Mouse (Mus musculus) MEL (cell line): ENCODE results near the gene Nme1. TPM values are rescaled to one million over a fixed set of nuclear protein-coding genes. Genes with fewer than 3 reads are reported as not detected.
A peak's percentile ranks its signal among the peaks of the same experiment; 100 is the strongest.
"Not testable (repeated sequence)": the region's sequence is repeated elsewhere in the genome, so short reads cannot be mapped to it uniquely, and the experiment has no call there.

Experiments used
- DNase-seq: peaks from one replicate; pipeline ENCODE4 v3.0.0; 2011; ENCODE audit warnings: low read depth, low spot score
- H3K27ac ChIP-seq: 2 replicates; pipeline ENCODE4 v1.5.1; 2012; ENCODE audit warnings: low read depth, mild to moderate bottlenecking, control low read depth, low read length, moderate library complexity; ENCODE audit not compliant: control insufficient read depth
- H3K27me3 ChIP-seq, 2 experiments: fragments of 150-350 bp in 1 of 2; sonication (generic) in 1 of 2; 2 replicates each; pipeline ENCODE4 v1.6.1; 2012; ENCODE audit warnings: low read length in 2 of 2, mild to moderate bottlenecking in 2 of 2, improper control_type of control experiment in 1 of 2, moderate library complexity in 1 of 2; ENCODE audit not compliant: insufficient read depth in 2 of 2, control insufficient read depth in 1 of 2
- H3K36me3 ChIP-seq, 2 experiments: 2 replicates each; pipeline ENCODE4 v1.6.1; 2012 to 2014; ENCODE audit warnings: low read length in 2 of 2, improper control_type of control experiment in 1 of 2, inconsistent platforms in 1 of 2, mild to moderate bottlenecking in 1 of 2; ENCODE audit not compliant: insufficient read depth in 2 of 2, control insufficient read depth in 1 of 2
- H3K4me1 ChIP-seq, 2 experiments: fragments of 150-350 bp in 1 of 2; sonication (generic) in 1 of 2; 2 replicates each; pipeline ENCODE4 v1.6.1; 2012; ENCODE audit warnings: low read length in 2 of 2, improper control_type of control experiment in 1 of 2, mild to moderate bottlenecking in 1 of 2; ENCODE audit not compliant: insufficient read depth in 2 of 2, control insufficient read depth in 1 of 2
- H3K4me3 ChIP-seq, 2 experiments: fragments of 150-350 bp in 1 of 2; sonication (generic) in 1 of 2; 2 replicates each; pipeline ENCODE4 v1.5.1; 2012; ENCODE audit warnings: low read depth in 2 of 2, low read length in 2 of 2, mild to moderate bottlenecking in 2 of 2, moderate library complexity in 2 of 2, control low read depth in 1 of 2, improper control_type of control experiment in 1 of 2; ENCODE audit not compliant: control insufficient read depth in 1 of 2, insufficient read depth in 1 of 2
- H3K79me2 ChIP-seq: 2 replicates; pipeline ENCODE4 v1.6.1; 2012; ENCODE audit warnings: mild to moderate bottlenecking, low read length, moderate library complexity; ENCODE audit not compliant: control insufficient read depth, poor library complexity, insufficient read depth
- H3K9ac ChIP-seq: 2 replicates; pipeline ENCODE4 v1.6.1; 2012; ENCODE audit warnings: low read depth, mild to moderate bottlenecking, control low read depth, low read length, moderate library complexity; ENCODE audit not compliant: control insufficient read depth, poor library complexity, severe bottlenecking
- H3K9me3 ChIP-seq: fragments of 150-350 bp; sonication (generic); replicated peaks from 2 replicates; pipeline ENCODE4 v1.6.1; 2012; ENCODE audit warnings: mild to moderate bottlenecking, low read length, improper control_type of control experiment, moderate library complexity; ENCODE audit not compliant: insufficient read depth
- BHLHE40 ChIP-seq: IDR thresholded peaks from 2 replicates; pipeline ENCODE4 v1.6.1; 2012; ENCODE audit warnings: low read depth, mild to moderate bottlenecking, inconsistent platforms, low read length, improper control_type of control experiment, borderline replicate concordance
- CHD1 ChIP-seq: IDR thresholded peaks from 2 replicates; pipeline ENCODE4 v1.6.1; 2012; ENCODE audit warnings: low read depth, mild to moderate bottlenecking, inconsistent platforms, low read length, improper control_type of control experiment
- CHD2 ChIP-seq: IDR thresholded peaks from 2 replicates; pipeline ENCODE4 v1.6.1; 2011; ENCODE audit warnings: low read length, improper control_type of control experiment
- CTCF ChIP-seq, 3 experiments: IDR thresholded peaks in 2 of 3; conservative IDR thresholded peaks in 1 of 3; 2 replicates each; pipeline ENCODE4 v1.5.1; 2011 to 2012; ENCODE audit warnings: low read length in 3 of 3, low read depth in 2 of 3, mild to moderate bottlenecking in 2 of 3, improper control_type of control experiment in 1 of 3, inconsistent platforms in 1 of 3, mixed read lengths in 1 of 3, moderate library complexity in 1 of 3; ENCODE audit not compliant: control insufficient read depth in 1 of 3, insufficient read depth in 1 of 3, poor library complexity in 1 of 3, severe bottlenecking in 1 of 3
- E2F4 ChIP-seq: IDR thresholded peaks from 2 replicates; pipeline ENCODE4 v1.6.1; 2011; ENCODE audit warnings: low read depth, low read length, improper control_type of control experiment, borderline replicate concordance
- ELF1 ChIP-seq: IDR thresholded peaks from 2 replicates; pipeline ENCODE4 v1.6.1; 2014; ENCODE audit warnings: low read depth, mild to moderate bottlenecking, inconsistent platforms, low read length, improper control_type of control experiment, moderate library complexity
- HCFC1 ChIP-seq: IDR thresholded peaks from 2 replicates; pipeline ENCODE4 v1.6.1; 2012; ENCODE audit warnings: low read depth, mild to moderate bottlenecking, inconsistent platforms, low read length, improper control_type of control experiment, moderate library complexity
- MAFK ChIP-seq: IDR thresholded peaks from 2 replicates; pipeline ENCODE4 v1.6.1; 2011; ENCODE audit warnings: low read depth, mild to moderate bottlenecking, low read length, improper control_type of control experiment, borderline replicate concordance
- MYC ChIP-seq: IDR thresholded peaks from 2 replicates; pipeline ENCODE4 v1.6.1; 2011; ENCODE audit warnings: low read depth, mild to moderate bottlenecking, low read length, improper control_type of control experiment, moderate library complexity
- NRF1 ChIP-seq: IDR thresholded peaks from 2 replicates; pipeline ENCODE4 v1.6.1; 2014; ENCODE audit warnings: low read depth, mild to moderate bottlenecking, inconsistent platforms, low read length, improper control_type of control experiment, moderate library complexity; ENCODE audit not compliant: poor library complexity, insufficient read depth, severe bottlenecking
- POLR2AphosphoS5 ChIP-seq: IDR thresholded peaks from 2 replicates; pipeline ENCODE4 v1.6.1; 2012; ENCODE audit warnings: low read depth, borderline replicate concordance, mild to moderate bottlenecking, inconsistent platforms, low read length, moderate library complexity, mixed read lengths
- SIN3A ChIP-seq: IDR thresholded peaks from 2 replicates; pipeline ENCODE4 v1.6.1; 2012; ENCODE audit warnings: low read length, improper control_type of control experiment, inconsistent platforms
- SMC3 ChIP-seq: IDR thresholded peaks from 2 replicates; pipeline ENCODE4 v1.6.1; 2011; ENCODE audit warnings: low read depth, low read length, improper control_type of control experiment
- TBP ChIP-seq: IDR thresholded peaks from 2 replicates; pipeline ENCODE4 v1.8.0; 2011; ENCODE audit warnings: low read depth, low read length, improper control_type of control experiment
- USF2 ChIP-seq, 2 experiments: IDR thresholded peaks; 2 replicates each; pipeline ENCODE4 v1.6.1; 2011 to 2012; ENCODE audit warnings: improper control_type of control experiment in 2 of 2, low read length in 2 of 2, borderline replicate concordance in 1 of 2, inconsistent platforms in 1 of 2, low read depth in 1 of 2, mild to moderate bottlenecking in 1 of 2; ENCODE audit not compliant: insufficient read depth in 1 of 2
- ZC3H11A ChIP-seq: IDR thresholded peaks from 2 replicates; pipeline ENCODE4 v1.6.1; 2012; ENCODE audit warnings: low read depth, mild to moderate bottlenecking, inconsistent platforms, low read length, improper control_type of control experiment
- ZMIZ1 ChIP-seq: IDR thresholded peaks from 2 replicates; pipeline ENCODE4 v1.6.1; 2012; ENCODE audit warnings: low read depth, mild to moderate bottlenecking, inconsistent platforms, low read length, improper control_type of control experiment, moderate library complexity
- polyA plus RNA-seq, 2 experiments: library from polyadenylated mRNA; stranded (reverse) in 1 of 2; unstranded in 1 of 2; fragments of >175 nt in 1 of 2; fragments of >200 nt in 1 of 2; gene quantifications; 2 replicates each; pipeline versions ENCODE4 v1.2.1 to v1.2.4; 2012; ENCODE audit warnings: low replicate concordance in 2 of 2, low read depth in 1 of 2; ENCODE audit not compliant: insufficient read length in 2 of 2, insufficient read depth in 1 of 2, missing spikeins in 1 of 2
- total RNA-seq: library from RNA; depleted of rRNA; stranded (reverse); fragments of 300-350 nt; gene quantifications from 2 replicates; pipeline ENCODE4 v1.2.3, GENCODE M21; 2012

Nme1 gene
- total and polyA plus RNA-seq, 3 experiments, result 131 to 210 TPM; not detected in 1

DNA sequence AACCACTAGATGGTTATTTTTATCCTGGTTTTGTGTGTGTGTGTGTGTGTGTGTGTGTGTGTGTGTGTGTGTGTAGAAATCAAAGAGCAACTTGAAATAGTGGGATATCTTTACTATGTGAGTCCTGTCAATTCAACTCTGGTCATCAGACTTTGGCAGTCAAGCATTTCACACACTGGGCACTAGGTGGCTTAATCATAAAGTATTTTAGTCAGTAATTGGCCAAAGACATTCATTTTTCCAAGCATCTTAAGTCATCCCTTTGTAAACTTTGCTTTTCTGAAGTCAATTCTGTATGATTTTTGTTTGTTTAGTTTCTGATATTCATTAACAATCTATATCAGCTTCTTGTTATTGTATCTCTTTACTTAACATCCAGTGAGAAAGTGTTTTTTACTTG is 39.2 kb downstream of the Nme1 start:
- peak; percentile 40 for DNase-seq
- Histone ChIP-seq H3K27ac (no peak overlapping the region), H3K4me3 (no peak overlapping the region), H3K79me2 (no peaks in the 10 kb centered on the region), H3K36me3 (peaks cover 0 to 57% of the 10 kb centered on the region in 2 experiments; a peak in 2 of 4 replicates), H3K9ac (no peak overlapping the region), H3K4me1 (no peaks in the 10 kb centered on the region), H3K27me3 (no peaks in the 10 kb centered on the region), H3K9me3 (no peaks in the 10 kb centered on the region)
- TF ChIP-seq MYC, result no peak
- TF ChIP-seq MAFK, result no peak
- no peak for TF ChIP-seq E2F4
- no peak for TF ChIP-seq BHLHE40
- no peak for TF ChIP-seq POLR2AphosphoS5
- TF ChIP-seq ELF1, result no peak
- TF ChIP-seq CHD1, result no peak
- TF ChIP-seq ZC3H11A, result no peak
- no peak for TF ChIP-seq NRF1
- peak in 2 of 3 experiments; percentile 16 to 27; a peak in 4 of 6 replicates for TF ChIP-seq CTCF (IDR thresholded peaks at IDR 0.05 in 2 of 3, conservative IDR thresholded peaks at IDR 0.05 in 1 of 3; ENCODE audit: control insufficient read depth in 1 of 3, insufficient read depth in 1 of 3, low read depth in 2 of 3, low read length in 3 of 3, poor library complexity in 1 of 3, severe bottlenecking in 1 of 3)
- no peak for TF ChIP-seq SIN3A
- peak; percentile 26 for TF ChIP-seq SMC3

- H3K9me3 ChIP-seq, H3K27me3 ChIP-seq, H3K27ac ChIP-seq, H3K9ac ChIP-seq, DNase-seq, H3K4me3 ChIP-seq, H3K4me1 ChIP-seq: not testable (repeated sequence)
- H3K36me3 ChIP-seq, result peaks cover 4 to 58% of the 10 kb centered on the region in 2 experiments
- peak; percentile 62; the same call in 1 of the 2 replicates for TF ChIP-seq TBP
- TF ChIP-seq, all 39 proteins: peak for 1; not testable (repeated sequence) for 38
- not testable (repeated sequence) for H3K79me2 ChIP-seq
These were observed 53.3 kb downstream of the Nme1 start for GRCm38 (mm10) chr11:93915019-93915418.

DNA sequence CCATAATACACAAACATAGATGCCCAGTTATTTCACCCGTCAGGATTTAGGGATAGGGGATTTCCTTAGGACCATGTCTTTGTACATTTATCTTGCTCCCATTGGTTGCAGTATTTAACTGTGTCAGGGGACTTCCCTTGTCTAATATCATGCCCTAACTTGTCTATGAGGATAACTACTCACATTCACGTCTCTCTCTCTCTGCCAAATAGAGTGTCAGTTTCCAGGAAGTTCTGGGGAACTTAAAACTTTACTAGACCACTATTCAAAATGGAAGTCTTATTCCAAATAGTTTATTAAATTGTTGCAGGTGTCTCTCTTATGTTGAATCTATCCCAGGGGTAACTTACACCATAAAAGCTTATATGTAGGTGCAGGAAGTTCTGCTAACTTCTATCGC is 56.7 kb downstream of the Nme1 start:
- Histone ChIP-seq H3K36me3 (peaks cover 4 to 69% of the 10 kb centered on the region in 2 experiments), H3K9ac (no peak overlapping the region), H3K79me2 (no peaks in the 10 kb centered on the region; the same call in 1 of the 2 replicates), H3K4me1 (no peaks in the 10 kb centered on the region), H3K27me3 (no peaks in the 10 kb centered on the region), H3K27ac (no peak overlapping the region), H3K9me3 (no peaks in the 10 kb centered on the region), H3K4me3 (no peak overlapping the region)
- TF ChIP-seq USF2 (IDR thresholded peaks at IDR 0.05; ENCODE audit: borderline replicate concordance in 1 of 2, insufficient read depth in 1 of 2, low read depth in 1 of 2, low read length in 2 of 2) (no peak), CHD2 (no peak), E2F4 (no peak), ZMIZ1 (no peak), ZC3H11A (no peak), SIN3A (no peak), TBP (no peak), HCFC1 (no peak)
- no peak for DNase-seq
